Mouse (Mus musculus) liver, embryonic 12.5 days (tissue): ENCODE results near the gene Spdye4b. TPM values are rescaled to one million over a fixed set of nuclear protein-coding genes. Genes with fewer than 3 reads are reported as not detected.

Experiments
- ATAC-seq: fragments of 200-750 bp; cut with Nextera tagmentation; 2 replicates; pipeline ENCODE4 v1.8.0; 2017; ENCODE audit warnings: moderate number of reproducible peaks, mild to moderate bottlenecking, moderate library complexity
- H3K27ac ChIP-seq: fragments of 300-500 bp; sonication (generic); 2 replicates; pipeline ENCODE4 v1.5.1; 2016; ENCODE audit warnings: mild to moderate bottlenecking
- H3K27me3 ChIP-seq: fragments of 300-500 bp; sonication (generic); replicated peaks from 2 replicates; pipeline ENCODE4 v1.6.1; 2016; ENCODE audit warnings: mild to moderate bottlenecking, moderate library complexity
- H3K36me3 ChIP-seq: fragments of 300-500 bp; sonication (generic); 2 replicates; pipeline ENCODE4 v1.6.1; 2016; ENCODE audit warnings: mild to moderate bottlenecking, moderate library complexity
- H3K4me1 ChIP-seq: fragments of 300-500 bp; sonication (generic); 2 replicates; pipeline ENCODE4 v1.6.1; 2016
- H3K4me2 ChIP-seq: fragments of 300-500 bp; sonication (generic); 2 replicates; pipeline ENCODE4 v1.6.1; 2016; ENCODE audit warnings: mild to moderate bottlenecking, moderate library complexity
- H3K4me3 ChIP-seq: fragments of 300-500 bp; sonication (generic); 2 replicates; pipeline ENCODE4 v1.5.1; 2016; ENCODE audit warnings: mild to moderate bottlenecking, moderate library complexity
- H3K9ac ChIP-seq: fragments of 300-500 bp; sonication (generic); 2 replicates; pipeline ENCODE4 v1.6.1; 2016; ENCODE audit warnings: mild to moderate bottlenecking, moderate library complexity
- H3K9me3 ChIP-seq: fragments of 300-500 bp; sonication (generic); replicated peaks from 2 replicates; pipeline ENCODE4 v1.6.1; 2016; ENCODE audit warnings: mild to moderate bottlenecking, moderate library complexity
- WGBS: fragments of 180-500 bp; shearing (Covaris S2); methylation state at CpG from one replicate; pipeline ENCODE4 v1.1.7; 2016; ENCODE audit not compliant: insufficient replicate concordance; 5-methylcytosine and 5-hydroxymethylcytosine counted together
- microRNA-seq: library from miRNA; unstranded; fragments of <30 nt; microRNA quantifications from one replicate; pipeline ENCODE4, GENCODE M21; 2017
- polyA plus RNA-seq: library from polyadenylated mRNA; unstranded; fragments of >200 nt; fragmentation: Nextera tagmentation; extraction: Ambion mirVana; gene quantifications from 2 replicates; pipeline ENCODE4 v1.2.1, GENCODE M21; 2016

Spdye4b gene
- polyA plus RNA-seq, 1 experiment from 2014 or later = not detected

DNA sequence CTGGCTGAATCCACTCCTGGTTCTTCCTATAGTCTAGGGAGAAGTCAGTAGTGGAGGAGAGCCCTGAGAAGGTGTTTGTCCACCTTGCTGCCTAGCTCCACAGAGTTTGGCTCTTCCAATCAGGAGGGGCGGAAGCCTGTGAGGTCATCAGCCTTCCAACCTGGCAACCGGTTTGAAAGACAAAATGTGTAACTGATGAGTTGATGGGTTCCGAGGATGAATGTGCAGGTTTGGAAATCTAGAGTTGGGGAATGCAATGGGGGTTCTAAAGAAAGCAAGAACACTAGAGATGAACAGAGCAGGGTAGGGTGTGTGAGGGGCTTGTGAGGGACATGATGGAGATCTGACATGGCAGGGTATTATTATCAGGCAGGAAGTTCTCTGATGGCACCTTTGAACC lies 46.0 kb downstream of the Spdye4b start, which contains the start of gene Spdye4a:
Gene Spdye4a (minus strand): TSS at position 101 of the 400 bp plus-strand sequence.
- no peak for ATAC-seq
- Histone ChIP-seq H3K9me3 (no peaks in the 10 kb centered on the region), H3K9ac (no peak within 1 kb of the TSS), H3K27me3 (0 out of 2 replicates have a peak, but pooled peaks cover 7% of the 10 kb centered on the region), H3K27ac (no peak within 1 kb of the TSS), H3K4me1 (no peaks in the 10 kb centered on the region), H3K4me2 (no peak within 1 kb of the TSS), H3K36me3 (no peaks in the 10 kb centered on the region), H3K4me3 (no peak within 1 kb of the TSS)
- 64% methylated on average over 3 of the region's 3 CpGs for WGBS

DNA sequence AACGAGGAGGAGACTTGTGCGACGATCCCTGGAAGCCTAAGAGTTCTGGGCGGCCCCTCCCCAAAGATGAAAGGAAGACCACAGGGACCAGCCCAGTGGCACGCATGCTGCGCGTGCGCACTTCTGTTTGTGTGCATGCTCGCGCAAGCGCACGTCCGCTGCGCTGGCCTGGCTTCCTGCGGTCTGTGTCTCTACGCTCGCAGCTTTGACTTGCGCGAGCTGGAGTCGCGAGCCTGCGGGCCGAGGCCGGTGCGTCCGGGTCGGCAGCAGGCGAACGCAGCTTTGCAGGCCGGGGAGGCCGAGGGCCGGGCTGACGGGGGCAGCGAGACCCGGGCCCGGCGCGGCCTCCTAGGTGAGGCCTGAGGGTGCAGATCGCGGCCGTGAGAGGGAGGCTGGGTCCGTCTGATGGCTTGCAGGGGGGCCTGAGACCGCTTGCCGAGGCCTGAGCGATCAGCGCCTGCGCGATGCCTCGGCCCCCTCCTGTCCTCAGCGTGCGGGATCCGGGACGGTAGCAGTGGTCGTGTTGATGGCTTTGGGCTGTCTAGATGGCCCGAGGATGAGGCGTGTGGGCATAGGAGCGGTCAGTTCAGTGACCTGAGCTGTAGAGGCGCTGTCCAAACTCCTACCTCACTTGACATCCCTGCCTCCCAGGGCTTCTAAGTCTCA lies 54.3 kb downstream of the Spdye4b start, which contains the start of gene Zfp12:
Gene Zfp12 (plus strand): TSS at position 136 of the 666 bp plus-strand sequence.
- H3K9me3 ChIP-seq = no peaks in the 10 kb centered on the region
- peak within 1 kb of the TSS; percentile 76 for H3K4me3 ChIP-seq
- peak; percentile 94 for ATAC-seq
- WGBS = under 1% methylated on average over 58 of the region's 58 CpGs
- peak within 1 kb of the TSS; percentile 88 for H3K27ac ChIP-seq
- peak within 1 kb of the TSS; percentile 82 for H3K9ac ChIP-seq
- peak within 1 kb of the TSS; percentile 93 for H3K4me2 ChIP-seq
- peaks cover 26% of the 10 kb centered on the region for H3K4me1 ChIP-seq
- peaks cover 29% of the 10 kb centered on the region for H3K36me3 ChIP-seq
- H3K27me3 ChIP-seq = no peaks in the 10 kb centered on the region

DNA sequence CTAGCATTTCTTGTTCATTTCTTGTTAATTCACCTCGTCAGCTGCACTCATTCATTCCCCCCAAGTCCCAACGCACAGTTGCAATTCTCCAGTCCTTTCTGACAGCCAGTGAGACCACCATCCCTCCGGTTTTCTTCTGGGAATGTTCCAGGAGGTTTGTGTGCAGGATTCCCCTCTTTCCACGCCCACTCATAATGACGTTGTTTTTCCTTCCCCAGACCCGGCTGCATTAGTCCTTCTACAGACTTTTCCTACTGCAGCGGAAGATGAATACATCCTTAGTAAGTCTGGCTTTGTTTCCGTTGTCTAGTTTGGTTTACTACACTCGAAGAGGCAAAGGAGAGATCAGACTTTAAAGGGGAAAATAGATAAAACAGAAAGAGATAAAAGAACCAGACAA lies 55.2 kb downstream of the Spdye4b start:
- Histone ChIP-seq H3K4me1 (peaks cover 26% of the 10 kb centered on the region), H3K4me3 (peak overlapping the region; percentile 76), H3K9me3 (no peaks in the 10 kb centered on the region), H3K27ac (no peak overlapping the region), H3K4me2 (peak overlapping the region; percentile 93), H3K9ac (peak overlapping the region; percentile 82), H3K36me3 (peaks cover 38% of the 10 kb centered on the region), H3K27me3 (no peaks in the 10 kb centered on the region)
- no peak for ATAC-seq
- 45% methylated on average over 9 of the region's 9 CpGs for WGBS

DNA sequence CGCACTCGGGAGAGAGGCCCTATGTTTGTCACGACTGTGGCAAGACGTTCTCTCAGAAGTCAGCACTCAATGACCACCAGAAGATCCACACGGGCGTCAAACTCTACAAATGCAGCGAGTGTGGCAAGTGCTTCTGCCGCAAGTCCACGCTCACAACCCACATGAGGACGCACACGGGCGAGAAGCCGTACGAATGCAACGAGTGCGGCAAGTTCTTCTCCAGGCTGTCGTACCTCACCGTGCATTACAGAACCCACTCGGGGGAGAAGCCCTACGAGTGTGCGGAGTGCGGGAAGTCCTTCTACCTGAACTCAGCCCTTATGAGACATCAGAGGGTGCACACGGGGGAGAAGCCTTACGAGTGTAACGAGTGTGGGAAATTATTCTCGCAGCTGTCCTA lies 64.1 kb downstream of the Spdye4b start:
- no peak overlapping the region for H3K4me3 ChIP-seq
- WGBS = 89% methylated on average over 26 of the region's 26 CpGs
- H3K4me2 ChIP-seq = no peak overlapping the region
- H3K27me3 ChIP-seq = peaks cover 2% of the 10 kb centered on the region; the same call in 1 of the 2 replicates
- H3K9ac ChIP-seq = no peak overlapping the region
- H3K4me1 ChIP-seq = no peaks in the 10 kb centered on the region
- H3K27ac ChIP-seq = no peak overlapping the region
- 0 out of 2 replicates have a peak, but pooled peaks cover 6% of the 10 kb centered on the region for H3K9me3 ChIP-seq
- ATAC-seq = no peak
- peaks cover 88% of the 10 kb centered on the region for H3K36me3 ChIP-seq

DNA sequence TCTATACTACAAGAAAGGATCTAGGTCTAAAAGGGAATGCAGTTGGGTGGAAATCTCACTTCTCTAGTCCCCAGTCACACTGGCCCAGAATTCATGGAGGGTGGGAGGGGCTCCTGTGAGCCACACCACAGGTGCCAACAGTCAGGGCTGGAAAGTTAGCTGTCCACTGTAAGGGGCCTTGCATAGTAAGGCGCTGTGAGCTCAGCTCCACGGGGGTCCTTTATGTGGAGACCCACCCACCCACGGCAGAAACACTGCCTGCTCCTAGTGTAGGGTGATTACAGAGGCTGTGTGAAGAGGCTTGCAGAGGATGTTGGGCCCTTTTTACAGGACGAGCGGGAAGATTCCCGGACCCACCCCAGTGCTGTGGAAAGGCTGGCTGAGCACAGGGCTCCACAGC lies 71.2 kb downstream of the Spdye4b start:
- Histone ChIP-seq H3K9me3 (no peaks in the 10 kb centered on the region), H3K27ac (no peak overlapping the region), H3K4me1 (peaks cover 19% of the 10 kb centered on the region), H3K27me3 (peaks cover 70% of the 10 kb centered on the region), H3K36me3 (peaks cover 17% of the 10 kb centered on the region), H3K9ac (no peak overlapping the region), H3K4me3 (no peak overlapping the region), H3K4me2 (no peak overlapping the region)
- ATAC-seq = no peak
- WGBS = 34% methylated on average over 6 of the region's 6 CpGs

DNA sequence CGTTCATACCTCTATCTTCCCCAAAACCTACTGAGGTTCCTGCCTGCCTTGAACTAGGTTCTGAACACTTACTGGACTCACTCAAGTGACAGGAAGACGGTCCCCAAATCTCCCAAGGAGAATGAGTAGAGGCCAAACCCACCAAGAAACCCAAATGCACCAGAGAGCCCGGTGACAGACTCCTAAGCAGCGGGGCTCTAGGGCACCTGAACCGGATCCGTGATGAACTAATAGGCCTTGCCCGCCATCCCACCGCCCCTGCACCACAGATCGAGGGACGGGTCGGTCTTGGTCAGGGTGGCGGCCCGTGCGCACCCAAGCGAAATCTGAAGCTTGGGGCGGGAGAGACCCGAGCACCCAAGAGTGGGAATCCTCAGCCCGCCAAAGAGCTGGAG lies 72.0 kb downstream of the Spdye4b start:
- ATAC-seq = no peak
- WGBS = 11% methylated on average over 18 of the region's 18 CpGs
- Histone ChIP-seq H3K27ac (no peak overlapping the region), H3K4me2 (no peak overlapping the region), H3K36me3 (peaks cover 9% of the 10 kb centered on the region), H3K9me3 (no peaks in the 10 kb centered on the region), H3K4me3 (no peak overlapping the region), H3K4me1 (peaks cover 19% of the 10 kb centered on the region), H3K27me3 (peaks cover 78% of the 10 kb centered on the region), H3K9ac (no peak overlapping the region)

DNA sequence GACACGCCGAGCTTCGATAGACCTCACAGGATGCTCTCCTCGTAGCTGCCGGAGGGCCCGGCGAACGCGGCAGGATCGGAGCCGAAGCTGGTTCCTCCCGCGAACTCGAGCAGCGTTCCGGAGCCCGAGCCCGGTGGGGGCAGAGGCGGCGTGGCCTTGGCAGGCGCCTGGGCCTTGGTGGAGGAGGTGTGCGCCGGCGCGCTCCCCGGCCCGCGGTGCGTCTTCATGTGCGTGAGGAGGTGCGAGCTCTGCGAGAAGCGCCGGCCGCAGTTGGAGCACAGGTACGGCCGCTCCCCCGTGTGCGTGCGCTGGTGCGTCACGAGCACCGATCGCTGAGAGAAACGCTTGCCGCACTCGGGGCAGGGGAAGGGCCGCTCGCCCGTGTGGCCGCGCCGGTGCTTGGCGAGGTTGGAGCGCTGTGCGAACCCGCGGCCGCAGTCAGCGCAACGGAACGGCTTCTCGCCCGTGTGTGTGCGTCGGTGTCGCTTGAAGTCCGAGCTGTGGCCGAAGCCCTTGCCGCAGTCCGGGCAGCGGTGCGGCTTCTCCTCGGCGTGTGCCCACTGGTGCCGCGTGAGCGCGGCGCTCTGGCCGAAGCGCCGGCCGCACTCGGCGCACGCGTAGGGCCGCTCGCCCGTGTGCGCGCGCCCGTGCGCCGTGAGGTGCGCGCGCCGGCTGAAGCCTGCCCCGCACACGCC lies 72.5 kb downstream of the Spdye4b start:
- 3% methylated on average over 103 of the region's 103 CpGs for WGBS
- Histone ChIP-seq H3K4me1 (peaks cover 19% of the 10 kb centered on the region), H3K27me3 (peaks cover 83% of the 10 kb centered on the region), H3K4me3 (peak overlapping the region; percentile 41), H3K4me2 (peak overlapping the region; percentile 59), H3K9me3 (no peaks in the 10 kb centered on the region), H3K36me3 (peaks cover 4% of the 10 kb centered on the region; the same call in 1 of the 2 replicates), H3K9ac (no peak overlapping the region), H3K27ac (no peak overlapping the region)
- ATAC-seq = no peak

DNA sequence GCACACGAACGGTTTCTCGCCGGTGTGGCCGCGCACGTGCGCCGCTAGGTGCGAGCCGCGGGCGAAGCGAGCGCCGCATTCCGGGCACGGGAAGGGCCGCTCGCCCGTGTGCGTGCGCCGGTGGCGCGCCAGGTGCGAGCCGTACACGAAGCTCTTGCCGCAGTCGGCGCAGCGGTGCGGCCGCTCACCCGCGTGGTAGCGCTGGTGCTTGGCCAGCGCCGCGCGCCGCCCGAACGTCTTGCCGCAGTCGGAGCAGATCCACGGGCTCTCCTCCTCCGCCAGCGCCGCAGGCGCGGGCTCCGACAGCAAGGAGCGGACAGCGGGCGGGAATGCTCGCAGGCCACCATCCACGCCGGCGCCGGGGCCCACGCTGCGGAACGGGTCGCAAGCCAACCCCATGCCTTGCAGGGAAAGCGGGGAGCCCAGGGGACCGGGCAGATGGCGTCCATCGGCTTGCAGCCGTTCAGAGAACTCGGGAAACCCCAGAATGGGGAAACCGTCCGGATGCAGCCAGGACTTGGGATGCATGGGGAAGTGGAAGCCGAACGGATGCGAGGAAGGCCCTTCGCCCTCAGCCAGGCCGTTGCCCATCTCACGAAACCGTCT lies 73.2 kb downstream of the Spdye4b start:
- H3K4me1 ChIP-seq = peaks cover 19% of the 10 kb centered on the region
- peak overlapping the region; percentile 41 for H3K4me3 ChIP-seq
- H3K9ac ChIP-seq = 0 out of 2 replicates have a peak overlapping the region, but pooled peaks have one; percentile 0
- 6% methylated on average over 72 of the region's 81 CpGs for WGBS
- no peaks in the 10 kb centered on the region for H3K9me3 ChIP-seq
- no peak overlapping the region for H3K27ac ChIP-seq
- peaks cover 90% of the 10 kb centered on the region for H3K27me3 ChIP-seq
- no peak for ATAC-seq
- peak overlapping the region; percentile 59 for H3K4me2 ChIP-seq
- H3K36me3 ChIP-seq = no peaks in the 10 kb centered on the region

Small RNAs within 50 kb of the gene (microRNA-seq; reads per million reads assigned to microRNA genes)
- gene Gm44405 = not detected

Other genes with a start within 250 kb of the Spdye4b start
- gene Fscn1, start 220.7 kb upstream of the Spdye4b start, polyA plus RNA-seq = 69.1 and 69.4 TPM in 2 replicates
- 28.5 and 30.1 TPM in 2 replicates for gene Rnf216, start 68.0 kb upstream of the Spdye4b start, polyA plus RNA-seq
- not detected in 2 replicates for gene Olfr718-ps1, start 33.4 kb upstream of the Spdye4b start, polyA plus RNA-seq
- 3.5 and 3.7 TPM in 2 replicates for gene Rbak, start 242 bp upstream of the Spdye4b start, polyA plus RNA-seq
- gene Spdye4a, start 45.9 kb downstream of the Spdye4b start, polyA plus RNA-seq = not detected in 2 replicates
- gene Zfp12, start 54.1 kb downstream of the Spdye4b start, polyA plus RNA-seq = 5.5 TPM in 2 replicates
- gene Zfp316, start 89.0 kb downstream of the Spdye4b start, polyA plus RNA-seq = 0.78 and 1.0 TPM in 2 replicates
- not detected in 2 replicates for gene Zfp853, start 112.6 kb downstream of the Spdye4b start, polyA plus RNA-seq
- 43.6 and 44.8 TPM in 2 replicates for gene E130309D02Rik, start 134.3 kb downstream of the Spdye4b start, polyA plus RNA-seq
- 41.9 and 42.9 TPM in 2 replicates for gene Zdhhc4, start 148.2 kb downstream of the Spdye4b start, polyA plus RNA-seq
- 0.04 TPM in 1 of 2 replicates, not detected in the other for gene Grid2ip, start 176.3 kb downstream of the Spdye4b start, polyA plus RNA-seq
- 171 and 174 TPM in 2 replicates for gene Kdelr2, start 222.8 kb downstream of the Spdye4b start, polyA plus RNA-seq